Mouse (Mus musculus): ENCODE data around the gene Crk. TPM values are rescaled to one million over a fixed set of nuclear protein-coding genes. Genes with fewer than 3 reads are reported as not detected.
A peak's percentile ranks its signal among the peaks of the same experiment; 100 is the strongest.
"Not testable (repeated sequence)": the region's sequence is repeated elsewhere in the genome, so short reads cannot be mapped to it uniquely, and the experiment has no call there.

The Crk gene
- polyA plus RNA-seq, 1 experiment from 2014 or later, result 124 TPM

DNA sequence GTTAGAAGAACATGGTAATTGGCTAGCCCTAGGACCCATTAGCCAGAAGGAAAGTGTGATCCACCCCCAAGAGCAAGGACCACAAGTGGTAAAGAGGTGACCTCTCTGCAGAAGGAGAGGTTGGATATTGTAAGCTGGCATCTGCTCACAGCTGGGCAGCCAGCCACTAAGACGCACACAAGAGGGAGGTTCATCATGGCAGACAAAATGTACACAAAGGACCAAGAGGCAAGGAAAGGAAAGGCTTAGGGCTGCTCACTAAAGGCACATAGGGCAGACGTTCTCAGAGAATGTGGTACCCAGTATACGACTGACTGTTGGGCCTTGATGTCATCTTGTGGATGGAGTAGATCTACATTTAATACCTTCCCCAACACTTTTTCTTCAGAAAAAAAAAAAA is 4.2 kb upstream of the Crk start:
- ATAC-seq, result no peak
- Histone ChIP-seq H3K9me3 (replicated peaks) (no peaks in the 10 kb centered on the region), H3K27me3 (no peaks in the 10 kb centered on the region), H3K4me3 (no peak overlapping the region), H3K4me1 (peaks cover under 1% of the 10 kb centered on the region), H3K9ac (no peak overlapping the region), H3K4me2 (no peak overlapping the region), H3K27ac (no peak overlapping the region), H3K36me3 (ENCODE audit: poor library complexity, severe bottlenecking) (peaks cover 26% of the 10 kb centered on the region)
- 80% methylated on average over 3 of the region's 3 CpGs for WGBS

DNA sequence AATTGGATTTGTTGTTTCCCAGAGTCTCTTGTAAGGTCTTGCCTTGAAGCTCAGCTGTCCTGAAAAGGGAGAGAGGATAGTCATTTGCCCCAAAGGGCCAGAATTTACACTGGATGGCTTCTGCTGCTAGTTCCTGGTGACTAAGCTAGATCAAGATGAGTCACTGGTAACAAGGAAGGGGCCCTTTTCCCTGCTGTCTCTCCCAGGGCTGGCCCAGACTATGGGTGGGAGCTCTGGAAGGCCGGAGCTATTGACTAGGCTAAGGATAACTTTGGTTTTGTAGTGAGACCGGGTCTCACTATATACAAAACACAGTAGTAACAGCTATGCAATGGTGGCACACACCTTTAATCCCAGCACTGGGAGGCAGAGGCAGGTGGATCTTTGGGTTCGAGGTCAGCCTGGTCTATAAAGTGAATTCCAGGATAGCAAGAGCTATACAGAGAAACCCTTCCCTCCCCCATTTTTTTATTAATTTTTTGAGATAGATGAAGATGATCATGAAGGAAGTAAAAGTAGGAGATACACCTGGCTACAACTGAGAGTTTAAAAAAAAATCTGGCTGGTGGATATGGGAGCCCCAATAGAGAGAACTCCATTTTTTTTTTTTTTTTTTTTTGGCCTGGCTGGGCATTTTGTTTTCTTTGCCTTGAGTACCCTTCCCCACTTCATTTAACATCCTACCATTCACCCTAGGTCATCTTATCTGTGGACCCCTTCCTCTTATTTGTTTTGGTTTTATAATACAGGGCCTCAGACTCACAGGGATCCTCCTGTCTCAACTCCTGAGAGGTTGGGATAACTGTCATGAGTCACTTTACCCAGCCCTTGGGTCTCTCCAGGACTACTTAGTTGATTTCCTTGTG is 945 bp upstream of the Crk start:
- Histone ChIP-seq H3K9me3 (replicated peaks) (no peaks in the 10 kb centered on the region), H3K4me1 (peaks cover 20% of the 10 kb centered on the region), H3K9ac (peak overlapping the region; percentile 96; the same call in 1 of the 2 replicates), H3K4me2 (peak overlapping the region; percentile 93), H3K27ac (no peak overlapping the region), H3K36me3 (ENCODE audit: poor library complexity, severe bottlenecking) (peaks cover 7% of the 10 kb centered on the region), H3K27me3 (no peaks in the 10 kb centered on the region), H3K4me3 (peak overlapping the region; percentile 99)
- WGBS, result 88% methylated on average over 3 of the region's 3 CpGs
- ATAC-seq, result no peak

DNA sequence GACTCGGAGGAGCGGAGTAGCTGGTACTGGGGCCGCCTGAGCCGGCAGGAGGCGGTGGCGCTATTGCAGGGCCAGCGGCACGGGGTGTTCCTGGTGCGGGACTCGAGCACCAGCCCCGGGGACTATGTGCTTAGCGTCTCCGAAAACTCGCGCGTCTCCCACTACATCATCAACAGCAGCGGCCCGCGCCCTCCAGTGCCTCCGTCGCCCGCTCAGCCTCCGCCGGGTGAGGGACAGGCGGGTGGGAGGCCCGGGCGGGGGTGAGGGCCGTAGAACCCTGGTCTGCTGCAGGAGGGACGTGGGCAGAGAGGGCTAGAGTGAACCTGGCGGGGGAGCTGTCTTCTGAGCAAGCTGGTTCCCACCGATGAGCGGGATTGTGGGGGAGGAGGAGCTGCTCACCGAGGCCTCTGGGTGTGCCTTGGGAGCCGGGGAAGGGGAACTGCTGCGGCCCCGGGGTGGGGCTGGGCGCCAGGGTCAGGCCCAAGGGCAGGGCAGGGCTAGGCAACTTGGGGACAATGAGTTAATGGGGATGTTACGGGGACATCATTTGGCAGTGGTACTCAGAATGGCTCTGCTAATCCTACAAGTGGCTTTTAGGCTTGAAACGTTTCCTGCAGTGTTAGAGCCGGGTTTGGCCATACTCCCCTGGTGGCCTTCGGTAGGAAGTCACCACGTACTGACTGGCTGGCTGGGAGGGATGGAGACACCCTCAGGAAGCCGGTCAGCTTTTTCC is 546 bp downstream of the Crk start:
- Histone ChIP-seq H3K36me3 (ENCODE audit: poor library complexity, severe bottlenecking) (peaks cover 17% of the 10 kb centered on the region), H3K27ac (peak overlapping the region; percentile 90), H3K27me3 (no peaks in the 10 kb centered on the region), H3K4me3 (peak overlapping the region; percentile 99), H3K9me3 (replicated peaks) (no peaks in the 10 kb centered on the region), H3K9ac (peak overlapping the region; percentile 96), H3K4me2 (peak overlapping the region; percentile 93), H3K4me1 (peaks cover 20% of the 10 kb centered on the region)
- peak; percentile 86 for ATAC-seq
- under 1% methylated on average over 43 of the region's 43 CpGs for WGBS

DNA sequence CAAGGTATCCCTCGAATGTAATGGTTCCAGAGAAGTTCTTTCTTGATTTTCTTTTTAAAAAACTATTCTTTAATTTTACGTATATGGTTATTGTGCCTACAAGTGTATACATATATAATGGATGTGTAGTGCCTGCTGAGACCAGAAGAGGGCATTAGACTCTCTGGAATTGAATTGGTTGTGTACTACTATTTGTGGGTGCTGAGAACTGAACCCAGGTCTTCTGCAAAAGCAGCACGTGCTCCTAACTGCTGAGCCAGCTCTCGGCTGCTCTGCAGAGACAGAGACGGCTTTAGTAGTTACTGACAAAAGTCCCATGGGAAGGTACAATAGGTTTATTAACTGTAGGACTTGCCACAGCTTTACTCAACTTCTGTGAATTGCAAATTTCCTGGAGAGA is 5.4 kb downstream of the Crk start:
- Histone ChIP-seq H3K4me2 (no peak overlapping the region), H3K4me1 (peaks cover 20% of the 10 kb centered on the region), H3K9ac (no peak overlapping the region), H3K27ac (no peak overlapping the region), H3K27me3 (no peaks in the 10 kb centered on the region), H3K36me3 (ENCODE audit: poor library complexity, severe bottlenecking) (peaks cover 18% of the 10 kb centered on the region), H3K9me3 (replicated peaks) (no peaks in the 10 kb centered on the region), H3K4me3 (no peak overlapping the region)
- WGBS, result 94% methylated on average over 5 of the region's 5 CpGs
- ATAC-seq, result no peak

DNA sequence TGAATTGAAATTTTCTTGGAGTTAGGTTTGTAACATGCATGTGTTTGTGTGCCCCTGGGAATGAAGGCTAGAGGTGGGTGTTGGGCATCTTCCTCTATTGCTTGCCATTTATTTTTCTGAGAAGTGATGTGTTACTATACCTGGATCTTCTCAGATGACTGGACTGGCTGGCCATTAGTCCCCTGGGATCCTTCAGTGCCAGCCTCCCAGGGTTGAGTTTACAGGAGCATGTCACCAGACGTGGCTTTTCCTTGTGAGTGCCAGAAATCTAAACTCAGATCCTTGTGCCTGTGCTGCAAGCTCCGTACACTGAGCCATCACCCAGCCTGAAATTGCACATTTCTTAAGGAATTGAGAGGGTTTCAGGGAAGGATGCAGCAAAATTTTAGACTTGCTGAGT is 5.9 kb downstream of the Crk start:
- Histone ChIP-seq H3K4me1 (peaks cover 19% of the 10 kb centered on the region), H3K27ac (no peak overlapping the region), H3K27me3 (no peaks in the 10 kb centered on the region), H3K9me3 (replicated peaks) (no peaks in the 10 kb centered on the region), H3K4me3 (no peak overlapping the region), H3K9ac (no peak overlapping the region), H3K4me2 (no peak overlapping the region), H3K36me3 (ENCODE audit: poor library complexity, severe bottlenecking) (peaks cover 18% of the 10 kb centered on the region)
- ATAC-seq, result no peak
- WGBS, result 78% methylated on average over 2 of the region's 2 CpGs

DNA sequence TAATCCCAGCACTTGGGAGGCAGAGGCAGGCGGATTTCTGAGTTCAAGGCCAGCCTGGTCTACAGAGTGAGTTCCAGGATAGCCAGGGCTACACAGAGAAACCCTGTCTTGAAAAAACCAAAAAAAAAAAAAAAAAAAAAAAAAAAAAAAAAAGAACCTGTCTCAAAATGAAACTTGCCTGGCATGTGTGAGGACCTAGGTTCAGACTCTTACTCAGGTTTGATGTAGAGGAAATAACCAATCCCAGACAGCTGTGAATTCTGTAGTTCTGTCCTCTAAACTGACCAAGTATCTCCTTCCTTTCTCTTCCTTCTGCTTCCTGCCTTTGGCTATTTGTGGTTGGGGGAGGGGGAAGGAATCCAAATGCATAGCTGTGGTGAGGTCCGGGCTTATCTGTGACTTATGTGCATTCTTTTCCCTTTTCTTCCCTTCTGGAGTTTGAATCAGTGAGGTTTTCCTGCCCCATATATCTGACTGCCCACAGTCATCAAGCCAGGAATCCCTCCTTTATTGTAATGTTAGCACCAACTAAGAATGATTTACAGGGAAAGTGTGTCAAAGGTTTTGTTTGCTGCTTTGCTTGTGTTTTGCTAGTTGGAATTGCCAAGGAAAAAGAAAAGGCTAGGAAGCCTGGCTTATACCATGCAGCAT is 8.4 kb downstream of the Crk start:
- Histone ChIP-seq H3K4me3 (no peak overlapping the region), H3K4me1 (no peaks in the 10 kb centered on the region), H3K9ac (no peak overlapping the region), H3K4me2 (no peak overlapping the region), H3K27me3 (no peaks in the 10 kb centered on the region), H3K36me3 (ENCODE audit: poor library complexity, severe bottlenecking) (peaks cover 32% of the 10 kb centered on the region), H3K27ac (no peak overlapping the region), H3K9me3 (replicated peaks) (no peaks in the 10 kb centered on the region)
- WGBS, result 84% methylated on average over 2 of the region's 2 CpGs
- no peak for ATAC-seq

DNA sequence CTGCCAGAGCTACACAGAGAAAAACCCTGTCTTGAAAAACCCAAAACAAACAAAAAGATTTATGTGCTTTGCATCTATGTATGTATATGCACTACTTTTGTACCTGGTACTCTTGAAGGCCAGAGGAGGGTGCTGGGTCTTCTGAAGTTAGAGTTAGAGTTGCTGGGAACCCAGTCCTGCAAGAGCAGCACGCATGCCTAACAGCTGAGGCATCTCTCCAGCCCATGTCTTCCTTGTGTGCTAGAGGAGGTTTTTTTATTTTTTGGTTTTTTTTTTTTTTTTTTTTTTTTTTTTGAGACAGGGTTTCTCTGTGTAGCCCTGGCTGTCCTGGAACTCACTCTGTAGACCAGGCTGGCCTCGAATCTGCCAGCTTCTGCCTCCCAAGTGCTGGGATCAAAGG is 9.1 kb downstream of the Crk start:
- H3K4me1 ChIP-seq, result no peaks in the 10 kb centered on the region
- no peaks in the 10 kb centered on the region for H3K9me3 ChIP-seq (replicated peaks)
- no peak for ATAC-seq
- H3K9ac ChIP-seq, result no peak overlapping the region
- 89% methylated on average over 2 of the region's 2 CpGs for WGBS
- H3K36me3 ChIP-seq (ENCODE audit: poor library complexity, severe bottlenecking), result peaks cover 34% of the 10 kb centered on the region
- H3K4me2 ChIP-seq, result no peak overlapping the region
- H3K27ac ChIP-seq, result no peak overlapping the region
- no peak overlapping the region for H3K4me3 ChIP-seq
- H3K27me3 ChIP-seq, result no peaks in the 10 kb centered on the region

DNA sequence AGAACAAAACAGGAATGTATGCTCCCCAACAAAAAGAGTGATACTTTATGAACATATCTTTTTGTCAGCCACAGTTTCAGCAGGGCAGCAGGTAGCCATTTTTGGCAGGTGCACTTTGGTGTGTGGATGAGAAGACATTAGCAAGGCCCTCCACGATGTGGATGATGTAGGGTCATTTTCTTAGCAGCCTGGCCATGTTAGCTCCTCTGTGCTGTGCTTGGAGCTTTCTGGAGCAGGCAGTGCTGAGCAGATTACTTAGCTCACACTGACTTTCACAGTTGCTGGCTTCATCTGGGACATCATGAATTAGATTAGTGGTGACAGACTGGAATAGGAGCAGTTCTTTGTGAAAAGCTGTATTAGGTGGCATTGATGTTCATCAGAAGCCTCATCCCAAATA is 10.9 kb downstream of the Crk start:
- H3K9ac ChIP-seq, result no peak overlapping the region
- peaks cover 37% of the 10 kb centered on the region for H3K36me3 ChIP-seq (ENCODE audit: poor library complexity, severe bottlenecking)
- H3K4me2 ChIP-seq, result no peak overlapping the region
- H3K27me3 ChIP-seq, result no peaks in the 10 kb centered on the region
- H3K27ac ChIP-seq, result no peak overlapping the region
- no peaks in the 10 kb centered on the region for H3K9me3 ChIP-seq (replicated peaks)
- 90% methylated on average over 1 of the region's 1 CpGs for WGBS
- no peaks in the 10 kb centered on the region for H3K4me1 ChIP-seq
- no peak overlapping the region for H3K4me3 ChIP-seq
- no peak for ATAC-seq

DNA sequence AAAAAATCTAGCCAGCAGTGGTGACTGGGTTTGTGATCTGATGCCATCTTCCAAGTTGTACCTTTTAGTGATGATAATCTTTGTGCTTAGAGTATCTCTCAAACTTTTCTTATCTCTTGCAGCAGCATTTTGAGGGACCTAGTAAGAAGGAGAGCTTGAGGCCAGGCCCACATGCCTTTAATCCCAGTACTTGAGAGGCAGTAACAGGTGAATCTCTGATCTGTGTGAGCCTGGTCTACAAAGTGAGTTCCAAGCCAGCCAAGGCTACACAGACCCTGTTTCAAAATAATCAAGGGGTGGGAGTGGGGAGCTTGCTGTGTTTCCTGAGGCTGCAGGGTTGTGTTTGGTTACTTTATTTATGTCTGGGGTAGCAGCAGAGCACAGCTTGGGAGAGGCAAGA is 12.0 kb downstream of the Crk start:
- Histone ChIP-seq H3K27me3 (no peaks in the 10 kb centered on the region), H3K27ac (no peak overlapping the region), H3K4me2 (no peak overlapping the region), H3K9ac (no peak overlapping the region), H3K9me3 (replicated peaks) (no peaks in the 10 kb centered on the region), H3K36me3 (ENCODE audit: poor library complexity, severe bottlenecking) (peaks cover 43% of the 10 kb centered on the region), H3K4me1 (no peaks in the 10 kb centered on the region), H3K4me3 (no peak overlapping the region)
- ATAC-seq, result no peak

DNA sequence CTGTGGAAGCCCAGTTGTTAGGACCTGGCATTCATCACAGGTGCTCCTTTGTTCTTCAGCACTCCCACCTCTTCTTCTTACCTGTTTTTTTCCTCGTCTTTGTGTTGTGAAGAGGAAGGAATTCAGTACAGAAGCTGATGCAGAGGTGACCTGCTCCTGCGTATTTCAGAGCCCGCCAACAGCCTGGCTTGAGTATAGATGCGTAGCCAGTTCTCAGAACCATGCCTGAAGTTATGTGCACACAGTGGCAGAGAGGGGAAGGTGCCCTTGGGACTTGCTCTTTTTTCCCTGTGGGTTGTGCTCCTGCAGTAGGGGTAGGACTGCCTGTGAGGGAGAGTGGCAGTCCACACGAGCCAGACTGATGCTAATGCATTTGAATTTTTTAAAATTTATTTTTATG is 14.5 kb downstream of the Crk start:
- no peak for ATAC-seq
- peaks cover 66% of the 10 kb centered on the region for H3K36me3 ChIP-seq (ENCODE audit: poor library complexity, severe bottlenecking)

DNA sequence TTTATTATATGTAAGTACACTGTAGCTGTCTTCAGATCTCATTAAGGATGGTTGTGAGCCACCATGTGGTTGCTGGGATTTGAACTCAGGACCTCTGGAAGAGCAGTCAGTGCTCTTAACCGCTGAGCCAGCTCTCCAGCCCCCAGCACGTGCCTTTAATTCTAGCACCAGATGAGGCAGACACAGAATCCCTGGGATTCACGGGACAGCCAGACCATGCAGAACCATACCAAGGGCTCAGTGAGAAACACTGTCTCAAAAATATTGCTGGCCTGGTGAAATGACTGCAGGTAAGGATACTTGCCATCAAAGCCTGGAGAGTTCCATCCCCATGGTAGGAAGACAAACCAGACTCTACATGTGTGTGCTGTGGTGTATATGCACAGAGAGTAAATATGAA is 18.4 kb downstream of the Crk start:
- H3K4me3 ChIP-seq; H3K27ac ChIP-seq; H3K4me1 ChIP-seq; H3K9me3 ChIP-seq (replicated peaks); H3K9ac ChIP-seq; ATAC-seq; H3K4me2 ChIP-seq; H3K27me3 ChIP-seq: not testable (repeated sequence)
- H3K36me3 ChIP-seq (ENCODE audit: poor library complexity, severe bottlenecking), result peaks cover 84% of the 10 kb centered on the region
- 97% methylated on average over 3 of the region's 3 CpGs for WGBS

More for the DNA sequence above, 14.5 kb downstream of the Crk start:
- H3K4me1 ChIP-seq, result no peaks in the 10 kb centered on the region
- no peak overlapping the region for H3K27ac ChIP-seq
- H3K9me3 ChIP-seq (replicated peaks), result no peaks in the 10 kb centered on the region
- H3K4me2 ChIP-seq, result no peak overlapping the region
- H3K27me3 ChIP-seq, result no peaks in the 10 kb centered on the region
- H3K4me3 ChIP-seq, result no peak overlapping the region
- H3K9ac ChIP-seq, result no peak overlapping the region
- 96% methylated on average over 5 of the region's 5 CpGs for WGBS

DNA sequence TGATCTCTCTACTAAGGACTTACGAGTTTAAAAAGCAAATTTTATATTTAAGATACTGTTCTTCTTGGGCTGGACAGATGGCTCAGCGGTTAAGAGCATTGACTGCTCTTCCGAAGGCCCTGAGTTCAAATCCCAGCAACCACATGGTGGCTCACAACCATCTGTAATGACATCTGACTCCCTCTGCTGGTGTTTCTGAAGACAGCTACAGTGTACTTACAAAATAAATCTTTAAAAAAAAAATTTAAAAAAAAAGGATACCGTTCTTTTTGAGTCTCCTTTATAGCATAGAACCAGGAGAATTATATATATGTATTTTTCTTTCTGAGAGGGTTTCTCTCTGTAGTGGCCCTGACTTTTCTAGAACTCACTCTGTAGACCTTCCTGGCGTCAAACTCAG is 21.5 kb downstream of the Crk start:
- Histone ChIP-seq H3K9me3 (replicated peaks) (no peaks in the 10 kb centered on the region), H3K27ac (no peak overlapping the region), H3K9ac (no peak overlapping the region), H3K4me1 (no peaks in the 10 kb centered on the region), H3K4me3 (no peak overlapping the region), H3K4me2 (no peak overlapping the region), H3K27me3 (no peaks in the 10 kb centered on the region), H3K36me3 (ENCODE audit: poor library complexity, severe bottlenecking) (peaks cover 84% of the 10 kb centered on the region)
- no peak for ATAC-seq
- WGBS, result 95% methylated on average over 5 of the region's 5 CpGs
